Mouse (Mus musculus): ENCODE results near the gene Cav1. TPM values are rescaled to one million over a fixed set of nuclear protein-coding genes. Genes with fewer than 3 reads are reported as not detected.
A peak's percentile ranks its signal among the peaks of the same experiment; 100 is the strongest.

Cav1 gene
- polyA plus RNA-seq, 1 experiment from 2014 or later = 77.5 TPM

DNA sequence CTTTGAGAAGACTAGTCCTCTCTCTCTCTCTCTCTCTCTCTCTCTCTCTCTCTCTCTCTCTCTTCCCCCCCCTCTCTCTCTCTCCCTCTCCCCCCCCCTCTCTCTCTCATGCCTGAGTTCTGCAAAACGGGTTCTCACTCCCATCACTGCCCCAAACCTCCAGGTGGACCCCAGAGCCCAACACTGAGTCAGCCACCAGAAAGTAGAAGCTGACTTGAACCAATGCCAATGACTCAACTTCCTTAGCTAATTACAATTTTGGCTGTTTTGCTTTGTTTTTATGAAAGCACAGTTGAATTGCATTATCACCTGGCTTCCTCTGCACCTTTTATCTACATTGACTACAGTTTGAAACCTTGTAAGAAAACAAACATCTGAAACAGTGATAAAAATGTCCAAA is 11.8 kb downstream of the Cav1 start:
- Histone ChIP-seq H3K4me2 (no peak overlapping the region), H3K9ac (no peak overlapping the region), H3K36me3 (no peaks in the 10 kb centered on the region), H3K27ac (no peak overlapping the region), H3K4me3 (no peak overlapping the region), H3K27me3 (no peaks in the 10 kb centered on the region), H3K9me3 (no peaks in the 10 kb centered on the region), H3K4me1 (0 out of 2 replicates have a peak, but pooled peaks cover 9% of the 10 kb centered on the region)
- no peak for ATAC-seq (ENCODE audit: insufficient number of reproducible peaks, insufficient read depth, low FRiP score, low TSS enrichment, low read depth)
- WGBS = 57% methylated on average over 1 of the region's 1 CpGs

- Histone ChIP-seq H3K4me1 (peaks cover under 1% of the 10 kb centered on the region; the same call in 1 of the 2 replicates), H3K9ac (no peak overlapping the region), H3K9me3 (no peaks in the 10 kb centered on the region), H3K36me3 (no peaks in the 10 kb centered on the region), H3K4me3 (no peak overlapping the region), H3K4me2 (no peak overlapping the region), H3K27me3 (no peaks in the 10 kb centered on the region), H3K27ac (no peak overlapping the region)
- no peak for ATAC-seq (ENCODE audit: insufficient number of reproducible peaks, insufficient read depth, low FRiP score, low TSS enrichment, low read depth)
- WGBS = 79% methylated on average over 6 of the region's 6 CpGs
These were observed 15.8 kb downstream of the Cav1 start for GRCm38 (mm10) chr6:17321976-17322375.

- peak overlapping the region; percentile 54 for H3K4me2 ChIP-seq
- H3K36me3 ChIP-seq = no peaks in the 10 kb centered on the region
- H3K4me3 ChIP-seq = peak overlapping the region; percentile 20; the same call in 1 of the 2 replicates
- 19% methylated on average over 11 of the region's 11 CpGs for WGBS
- peak overlapping the region; percentile 44; the same call in 1 of the 2 replicates for H3K27ac ChIP-seq
- 0 out of 2 replicates have a peak overlapping the region, but pooled peaks have one; percentile 21 for H3K9ac ChIP-seq
- no peaks in the 10 kb centered on the region for H3K27me3 ChIP-seq
- H3K4me1 ChIP-seq = peaks cover 5% of the 10 kb centered on the region
- ATAC-seq (ENCODE audit: insufficient number of reproducible peaks, insufficient read depth, low FRiP score, low TSS enrichment, low read depth) = peak; percentile 67; the same call in 1 of the 2 replicates
- no peaks in the 10 kb centered on the region for H3K9me3 ChIP-seq
These were observed 21.1 kb downstream of the Cav1 start for GRCm38 (mm10) chr6:17327216-17327615.

- Histone ChIP-seq H3K27me3 (no peaks in the 10 kb centered on the region), H3K36me3 (no peaks in the 10 kb centered on the region), H3K4me3 (no peak overlapping the region), H3K9ac (no peak overlapping the region), H3K9me3 (no peaks in the 10 kb centered on the region), H3K27ac (no peak overlapping the region), H3K4me1 (peaks cover 5% of the 10 kb centered on the region), H3K4me2 (no peak overlapping the region)
- 81% methylated on average over 3 of the region's 3 CpGs for WGBS
- no peak for ATAC-seq (ENCODE audit: insufficient number of reproducible peaks, insufficient read depth, low FRiP score, low TSS enrichment, low read depth)
These were observed 23.7 kb downstream of the Cav1 start for GRCm38 (mm10) chr6:17329801-17330200.

GRCm38 (mm10) chr6:17337724-17338123 is 31.6 kb downstream of the Cav1 start:
- Histone ChIP-seq H3K9ac (no peak overlapping the region), H3K4me3 (no peak overlapping the region), H3K27me3 (no peaks in the 10 kb centered on the region), H3K27ac (no peak overlapping the region), H3K4me2 (no peak overlapping the region), H3K9me3 (no peaks in the 10 kb centered on the region), H3K36me3 (no peaks in the 10 kb centered on the region), H3K4me1 (no peaks in the 10 kb centered on the region)
- WGBS = 91% methylated on average over 2 of the region's 2 CpGs
- no peak for ATAC-seq (ENCODE audit: insufficient number of reproducible peaks, insufficient read depth, low FRiP score, low TSS enrichment, low read depth)

DNA sequence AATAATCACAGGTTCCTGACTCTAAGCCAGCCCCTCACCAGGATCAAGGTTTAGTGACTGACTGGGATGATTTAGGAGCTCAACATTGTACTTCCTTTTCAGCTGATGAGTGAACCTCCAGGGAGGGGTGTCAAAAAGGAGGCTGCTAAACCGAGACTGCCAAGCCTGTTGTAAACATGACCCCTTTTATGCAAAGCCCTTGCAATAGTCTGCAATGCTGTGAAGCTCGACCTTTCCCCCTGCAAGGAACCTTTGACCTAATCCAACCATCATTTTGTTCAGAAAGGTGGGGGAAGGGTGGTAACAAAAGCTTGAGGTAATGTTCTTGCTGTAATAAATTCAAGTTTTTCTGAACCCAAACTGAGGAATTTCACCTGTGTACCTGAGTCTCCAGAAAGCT is 34.3 kb downstream of the Cav1 start:
- Histone ChIP-seq H3K4me1 (no peaks in the 10 kb centered on the region), H3K27me3 (no peaks in the 10 kb centered on the region), H3K4me2 (no peak overlapping the region), H3K9ac (no peak overlapping the region), H3K4me3 (no peak overlapping the region), H3K9me3 (no peaks in the 10 kb centered on the region), H3K27ac (no peak overlapping the region), H3K36me3 (no peaks in the 10 kb centered on the region)
- no peak for ATAC-seq (ENCODE audit: insufficient number of reproducible peaks, insufficient read depth, low FRiP score, low TSS enrichment, low read depth)
- WGBS = 16% methylated on average over 2 of the region's 2 CpGs

DNA sequence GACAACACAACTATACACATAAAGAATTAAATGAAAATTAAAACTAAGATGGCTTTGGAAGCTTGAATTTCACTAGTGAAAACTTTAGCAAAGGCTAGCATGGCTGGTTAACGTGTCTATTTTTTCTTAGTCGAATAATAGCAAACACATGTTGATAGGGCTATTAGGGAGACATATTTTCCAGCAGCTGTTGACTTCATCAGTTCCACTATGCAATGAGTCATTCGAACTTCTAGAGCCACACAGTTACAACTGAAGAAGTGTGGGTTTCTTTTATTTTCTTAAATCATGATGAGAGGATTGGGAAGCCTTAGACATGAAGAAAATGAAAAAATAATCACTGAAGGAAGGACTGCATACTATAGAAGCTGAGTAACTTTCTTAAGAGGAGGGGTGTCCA is 41.9 kb downstream of the Cav1 start:
- Histone ChIP-seq H3K4me2 (no peak overlapping the region), H3K9me3 (no peaks in the 10 kb centered on the region), H3K27me3 (no peaks in the 10 kb centered on the region), H3K4me1 (no peaks in the 10 kb centered on the region), H3K27ac (no peak overlapping the region), H3K4me3 (no peak overlapping the region), H3K9ac (no peak overlapping the region), H3K36me3 (no peaks in the 10 kb centered on the region)
- 54% methylated on average over 3 of the region's 3 CpGs for WGBS
- no peak for ATAC-seq (ENCODE audit: insufficient number of reproducible peaks, insufficient read depth, low FRiP score, low TSS enrichment, low read depth)

DNA sequence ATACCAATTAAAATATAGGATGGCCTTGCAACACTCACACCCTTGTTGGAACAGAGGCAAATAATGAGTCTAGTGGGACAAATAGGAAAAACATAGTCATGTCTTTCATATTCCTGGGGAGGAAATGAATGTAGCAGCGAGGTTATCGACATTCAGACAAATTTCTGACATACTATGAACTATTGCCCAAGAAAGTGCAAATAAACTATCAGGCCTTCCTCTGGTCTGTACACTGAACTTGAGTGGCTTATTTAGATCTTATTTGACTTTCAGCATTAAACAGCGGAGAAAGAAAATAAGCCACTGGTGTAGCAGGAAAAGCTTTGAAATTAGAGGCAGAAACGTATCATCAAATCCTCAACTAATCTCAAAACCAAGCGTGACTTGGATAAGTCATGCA is 44.7 kb downstream of the Cav1 start:
- 87% methylated on average over 5 of the region's 5 CpGs for WGBS
- H3K27ac ChIP-seq = no peak overlapping the region
- H3K4me2 ChIP-seq = no peak overlapping the region
- H3K9ac ChIP-seq = no peak overlapping the region
- H3K4me3 ChIP-seq = no peak overlapping the region
- no peaks in the 10 kb centered on the region for H3K36me3 ChIP-seq
- no peaks in the 10 kb centered on the region for H3K27me3 ChIP-seq
- no peaks in the 10 kb centered on the region for H3K9me3 ChIP-seq
- no peaks in the 10 kb centered on the region for H3K4me1 ChIP-seq
- ATAC-seq (ENCODE audit: insufficient number of reproducible peaks, insufficient read depth, low FRiP score, low TSS enrichment, low read depth) = no peak

DNA sequence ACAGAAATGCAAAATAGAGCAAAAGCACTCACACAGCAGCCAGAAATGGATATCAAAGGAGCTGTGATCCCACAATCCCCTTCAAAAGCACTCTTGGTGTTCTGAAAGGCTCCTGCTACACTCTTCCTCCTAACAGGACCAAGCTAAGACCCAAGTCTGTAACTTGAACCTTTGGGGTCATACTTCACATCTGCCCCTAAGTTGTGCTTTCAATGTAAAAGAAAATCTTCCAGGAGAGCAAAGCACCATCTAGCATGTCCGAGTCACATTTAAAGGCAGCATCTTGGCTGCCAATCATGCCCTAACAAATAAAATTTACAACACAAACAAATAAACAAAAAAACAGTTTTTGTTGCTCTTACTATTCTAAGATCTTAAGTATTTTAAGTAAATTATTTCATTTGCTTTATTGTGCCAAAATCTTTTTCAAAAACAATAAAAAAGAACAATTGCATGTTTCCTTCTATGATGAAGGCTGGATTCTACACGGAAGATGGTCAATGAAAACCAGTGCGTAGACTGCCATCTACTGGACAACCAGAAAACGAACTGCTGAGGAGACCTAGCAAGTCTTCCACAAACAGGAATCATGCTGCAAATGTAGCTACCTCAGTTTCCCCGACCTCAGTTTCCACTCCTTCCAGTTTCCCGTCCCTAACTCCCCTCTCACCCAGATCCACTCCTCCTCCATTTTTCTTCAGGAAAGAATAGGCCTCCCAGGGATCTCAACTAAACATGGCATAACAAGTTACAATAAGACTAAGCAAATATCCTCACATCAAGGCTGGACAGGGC is 53.0 kb downstream of the Cav1 start:
- Histone ChIP-seq H3K27ac (no peak overlapping the region), H3K4me1 (no peaks in the 10 kb centered on the region), H3K4me2 (no peak overlapping the region), H3K9ac (no peak overlapping the region), H3K4me3 (no peak overlapping the region), H3K36me3 (no peaks in the 10 kb centered on the region), H3K27me3 (no peaks in the 10 kb centered on the region), H3K9me3 (no peaks in the 10 kb centered on the region)
- ATAC-seq (ENCODE audit: insufficient number of reproducible peaks, insufficient read depth, low FRiP score, low TSS enrichment, low read depth) = no peak
- WGBS = 15% methylated on average over 6 of the region's 6 CpGs

GRCm38 (mm10) chr6:17362771-17363170 is 56.6 kb downstream of the Cav1 start:
- no peak overlapping the region for H3K4me2 ChIP-seq
- 38% methylated on average over 3 of the region's 3 CpGs for WGBS
- no peaks in the 10 kb centered on the region for H3K27me3 ChIP-seq
- no peak for ATAC-seq (ENCODE audit: insufficient number of reproducible peaks, insufficient read depth, low FRiP score, low TSS enrichment, low read depth)
- no peaks in the 10 kb centered on the region for H3K36me3 ChIP-seq
- H3K4me3 ChIP-seq = no peak overlapping the region
- H3K4me1 ChIP-seq = no peaks in the 10 kb centered on the region
- H3K27ac ChIP-seq = no peak overlapping the region
- no peaks in the 10 kb centered on the region for H3K9me3 ChIP-seq
- H3K9ac ChIP-seq = no peak overlapping the region

DNA sequence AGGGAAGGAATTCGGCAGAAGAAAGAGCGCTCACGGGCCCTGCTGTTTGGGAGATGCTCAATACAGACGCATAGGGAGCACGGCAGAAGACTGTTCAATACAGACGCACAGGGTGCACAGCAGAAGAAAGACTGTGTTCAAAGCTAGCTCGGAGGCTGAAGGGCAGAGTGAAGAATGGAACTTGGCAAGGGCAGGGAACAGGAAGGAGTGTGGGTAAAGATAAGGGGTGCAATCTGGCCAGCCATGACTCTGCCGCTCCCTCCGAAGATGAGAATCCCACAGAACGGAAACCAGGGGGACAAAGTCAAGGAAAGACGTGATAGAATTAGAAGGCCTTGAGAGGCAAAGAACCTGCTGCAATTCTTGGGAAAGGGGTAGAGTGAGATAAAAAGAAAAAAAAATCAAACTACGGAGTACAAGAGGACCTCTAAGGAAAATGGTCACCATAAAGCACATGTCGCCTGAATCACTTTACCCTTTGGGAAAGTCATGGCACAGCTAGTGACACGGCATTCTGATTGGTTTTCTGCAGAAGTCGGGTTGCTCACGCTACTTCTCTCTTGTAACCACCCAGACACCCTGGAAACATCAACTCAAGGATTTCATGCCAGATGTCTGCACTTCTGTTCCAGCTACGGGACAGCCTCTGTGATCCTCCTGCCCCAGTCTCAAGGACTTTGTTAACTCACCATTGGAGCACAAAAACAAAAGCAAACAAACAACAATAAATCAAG is 57.5 kb downstream of the Cav1 start:
- Histone ChIP-seq H3K9ac (no peak overlapping the region), H3K27me3 (no peaks in the 10 kb centered on the region), H3K4me2 (no peak overlapping the region), H3K9me3 (no peaks in the 10 kb centered on the region), H3K4me3 (no peak overlapping the region), H3K36me3 (no peaks in the 10 kb centered on the region), H3K27ac (no peak overlapping the region), H3K4me1 (no peaks in the 10 kb centered on the region)
- ATAC-seq (ENCODE audit: insufficient number of reproducible peaks, insufficient read depth, low FRiP score, low TSS enrichment, low read depth) = no peak
- WGBS = 83% methylated on average over 17 of the region's 17 CpGs

DNA sequence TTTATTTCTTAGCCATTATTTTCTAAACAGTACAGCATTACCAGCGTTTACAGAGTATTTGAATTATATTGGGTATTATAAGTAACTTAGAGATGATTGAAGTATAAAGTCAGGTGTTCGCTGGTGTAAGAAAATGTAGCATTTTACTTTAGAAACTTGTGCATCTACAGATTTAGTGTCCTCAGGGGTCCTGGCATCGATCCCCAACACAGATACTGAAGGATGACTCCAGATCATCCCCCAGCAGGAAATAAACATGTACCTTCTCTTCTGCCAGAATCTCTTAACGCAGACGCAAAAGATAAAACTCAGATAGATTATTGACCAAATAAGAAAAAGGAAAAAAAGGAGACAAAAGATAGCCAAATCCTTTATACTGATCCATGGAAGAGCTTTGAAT is 68.2 kb downstream of the Cav1 start:
- no peaks in the 10 kb centered on the region for H3K36me3 ChIP-seq
- H3K9ac ChIP-seq = no peak overlapping the region
- 89% methylated on average over 5 of the region's 5 CpGs for WGBS
- H3K4me2 ChIP-seq = no peak overlapping the region
- no peaks in the 10 kb centered on the region for H3K4me1 ChIP-seq
- ATAC-seq (ENCODE audit: insufficient number of reproducible peaks, insufficient read depth, low FRiP score, low TSS enrichment, low read depth) = no peak
- H3K4me3 ChIP-seq = no peak overlapping the region
- H3K27ac ChIP-seq = no peak overlapping the region
- no peaks in the 10 kb centered on the region for H3K9me3 ChIP-seq
- no peaks in the 10 kb centered on the region for H3K27me3 ChIP-seq

Measured in embryonic facial prominence, embryonic 13.5 days (tissue).